Mouse (Mus musculus) lung, adult 2 months (tissue): Measurements from ENCODE around the gene Fam173b.

Experiments
- CTCF ChIP-seq: fragments of 200-500 bp; IDR thresholded peaks from 2 replicates; pipeline ENCODE4 v1.5.1; 2011; ENCODE audit warnings: mild to moderate bottlenecking, low read length, control low read depth; ENCODE audit not compliant: insufficient read depth
- POLR2A ChIP-seq: fragments of 200-500 bp; IDR thresholded peaks from 2 replicates; pipeline ENCODE4 v1.6.1; 2011; ENCODE audit warnings: low read depth, mild to moderate bottlenecking, control low read depth, low read length, borderline replicate concordance; ENCODE audit errors: extremely low read depth

DNA sequence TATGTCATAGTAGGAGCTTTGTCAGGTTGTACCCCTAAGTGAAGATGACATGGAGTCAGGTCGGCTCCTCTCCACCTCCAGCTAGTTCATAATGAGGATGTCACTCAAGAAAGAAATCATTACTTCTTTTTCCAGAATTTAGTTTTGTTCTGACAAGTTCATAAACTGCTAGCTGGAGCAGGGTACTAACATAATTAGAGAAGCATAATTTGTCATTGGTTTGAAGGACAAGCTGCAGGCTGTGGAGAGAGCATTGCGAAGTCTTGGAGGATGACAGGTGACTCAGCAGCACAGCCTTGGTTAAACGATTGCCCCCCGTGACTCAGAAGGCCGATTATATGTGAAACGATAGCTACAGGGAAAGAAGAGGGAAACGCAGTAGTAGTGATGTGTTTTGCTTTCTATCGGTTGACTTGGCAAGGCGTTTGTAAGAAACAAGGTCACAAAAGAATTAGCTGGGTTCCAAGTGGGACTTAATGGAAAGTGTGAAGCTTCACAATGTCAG is 34.5 kb downstream of the Fam173b start:
- TF ChIP-seq CTCF (no peak), POLR2A (no peak)
